Mouse (Mus musculus): Measurements from ENCODE around the gene Nrbp1. TPM values are rescaled to one million over a fixed set of nuclear protein-coding genes. Genes with fewer than 3 reads are reported as not detected.
"Not testable (repeated sequence)": the region's sequence is repeated elsewhere in the genome, so short reads cannot be mapped to it uniquely, and the experiment has no call there.

Nrbp1 gene
- polyA plus RNA-seq, 1 experiment from 2014 or later = 167 TPM

GRCm38 (mm10) chr5:31202933-31203332 lies 37.7 kb upstream of the Nrbp1 start:
- no peak for ATAC-seq

GRCm38 (mm10) chr5:31203866-31204265 lies 36.8 kb upstream of the Nrbp1 start:
- no peak overlapping the region for H3K9ac ChIP-seq (ENCODE audit: low read depth, low read length)

More at GRCm38 (mm10) chr5:31202933-31203332, 37.7 kb upstream of the Nrbp1 start:
- Histone ChIP-seq H3K36me3 (ENCODE audit: control insufficient read depth, insufficient read depth, low read length) (peaks cover 64% of the 10 kb centered on the region), H3K9me3 (ENCODE audit: control insufficient read depth, low read length) (peaks cover 5% of the 10 kb centered on the region; the same call in 1 of the 2 replicates), H3K4me3 (ENCODE audit: low read length) (peak overlapping the region; percentile 85; the same call in 1 of the 2 replicates), H3K27ac (ENCODE audit: low read depth, low read length) (no peak overlapping the region), H3K27me3 (replicated peaks; ENCODE audit: control insufficient read depth, insufficient read depth, low read length) (no peaks in the 10 kb centered on the region), H3K4me1 (ENCODE audit: control insufficient read depth, insufficient read depth, low read depth, low read length) (peaks cover 18% of the 10 kb centered on the region), H3K4me2 (ENCODE audit: low read length) (peak overlapping the region; percentile 83), H3K9ac (ENCODE audit: low read depth, low read length) (no peak overlapping the region)
- WGBS = 90% methylated on average over 7 of the region's 7 CpGs

GRCm38 (mm10) chr5:31204421-31204820 lies 36.2 kb upstream of the Nrbp1 start:
- peaks cover 5% of the 10 kb centered on the region; the same call in 1 of the 2 replicates for H3K9me3 ChIP-seq (ENCODE audit: control insufficient read depth, low read length)
- H3K27ac ChIP-seq (ENCODE audit: low read depth, low read length) = no peak overlapping the region
- H3K36me3 ChIP-seq (ENCODE audit: control insufficient read depth, insufficient read depth, low read length) = peaks cover 49% of the 10 kb centered on the region
- no peak overlapping the region for H3K4me2 ChIP-seq (ENCODE audit: low read length)
- peaks cover 18% of the 10 kb centered on the region for H3K4me1 ChIP-seq (ENCODE audit: control insufficient read depth, insufficient read depth, low read depth, low read length)
- 95% methylated on average over 6 of the region's 6 CpGs for WGBS
- ATAC-seq = no peak
- no peak overlapping the region for H3K4me3 ChIP-seq (ENCODE audit: low read length)
- no peak overlapping the region for H3K9ac ChIP-seq (ENCODE audit: low read depth, low read length)
- no peaks in the 10 kb centered on the region for H3K27me3 ChIP-seq (replicated peaks; ENCODE audit: control insufficient read depth, insufficient read depth, low read length)

More at GRCm38 (mm10) chr5:31203866-31204265, 36.8 kb upstream of the Nrbp1 start:
- no peak overlapping the region for H3K27ac ChIP-seq (ENCODE audit: low read depth, low read length)
- peaks cover 5% of the 10 kb centered on the region; the same call in 1 of the 2 replicates for H3K9me3 ChIP-seq (ENCODE audit: control insufficient read depth, low read length)
- H3K4me2 ChIP-seq (ENCODE audit: low read length) = no peak overlapping the region
- peaks cover 18% of the 10 kb centered on the region for H3K4me1 ChIP-seq (ENCODE audit: control insufficient read depth, insufficient read depth, low read depth, low read length)
- no peaks in the 10 kb centered on the region for H3K27me3 ChIP-seq (replicated peaks; ENCODE audit: control insufficient read depth, insufficient read depth, low read length)
- no peak overlapping the region for H3K4me3 ChIP-seq (ENCODE audit: low read length)
- ATAC-seq = no peak
- peaks cover 54% of the 10 kb centered on the region for H3K36me3 ChIP-seq (ENCODE audit: control insufficient read depth, insufficient read depth, low read length)
- 89% methylated on average over 2 of the region's 2 CpGs for WGBS

GRCm38 (mm10) chr5:31216554-31216953 lies 24.1 kb upstream of the Nrbp1 start:
- not testable (repeated sequence) for H3K27ac ChIP-seq (ENCODE audit: low read depth, low read length); H3K9me3 ChIP-seq (ENCODE audit: control insufficient read depth, low read length); H3K36me3 ChIP-seq (ENCODE audit: control insufficient read depth, insufficient read depth, low read length); H3K4me3 ChIP-seq (ENCODE audit: low read length); ATAC-seq; H3K4me1 ChIP-seq (ENCODE audit: control insufficient read depth, insufficient read depth, low read depth, low read length); H3K9ac ChIP-seq (ENCODE audit: low read depth, low read length); H3K4me2 ChIP-seq (ENCODE audit: low read length); H3K27me3 ChIP-seq (replicated peaks; ENCODE audit: control insufficient read depth, insufficient read depth, low read length)
- 94% methylated on average over 6 of the region's 6 CpGs for WGBS

- ATAC-seq = no peak
- no peak overlapping the region for H3K4me3 ChIP-seq (ENCODE audit: low read length)
- no peaks in the 10 kb centered on the region for H3K36me3 ChIP-seq (ENCODE audit: control insufficient read depth, insufficient read depth, low read length)
- H3K9me3 ChIP-seq (ENCODE audit: control insufficient read depth, low read length) = no peaks in the 10 kb centered on the region
- peak overlapping the region; percentile 17; the same call in 1 of the 2 replicates for H3K4me2 ChIP-seq (ENCODE audit: low read length)
- no peaks in the 10 kb centered on the region for H3K27me3 ChIP-seq (replicated peaks; ENCODE audit: control insufficient read depth, insufficient read depth, low read length)
- WGBS = 59% methylated on average over 6 of the region's 7 CpGs
- no peak overlapping the region for H3K27ac ChIP-seq (ENCODE audit: low read depth, low read length)
- H3K9ac ChIP-seq (ENCODE audit: low read depth, low read length) = no peak overlapping the region
- peaks cover 7% of the 10 kb centered on the region for H3K4me1 ChIP-seq (ENCODE audit: control insufficient read depth, insufficient read depth, low read depth, low read length)
These were observed 22.4 kb upstream of the Nrbp1 start for GRCm38 (mm10) chr5:31218294-31218693.

- ATAC-seq = no peak
- Histone ChIP-seq H3K4me2 (ENCODE audit: low read length) (peak overlapping the region; percentile 82), H3K4me3 (ENCODE audit: low read length) (peak overlapping the region; percentile 100), H3K27ac (ENCODE audit: low read depth, low read length) (no peak overlapping the region), H3K9me3 (ENCODE audit: control insufficient read depth, low read length) (no peaks in the 10 kb centered on the region), H3K4me1 (ENCODE audit: control insufficient read depth, insufficient read depth, low read depth, low read length) (peaks cover 7% of the 10 kb centered on the region), H3K36me3 (ENCODE audit: control insufficient read depth, insufficient read depth, low read length) (no peaks in the 10 kb centered on the region), H3K27me3 (replicated peaks; ENCODE audit: control insufficient read depth, insufficient read depth, low read length) (no peaks in the 10 kb centered on the region), H3K9ac (ENCODE audit: low read depth, low read length) (peak overlapping the region; percentile 31; the same call in 1 of the 2 replicates)
- 2% methylated on average over 2 of the region's 2 CpGs for WGBS
These were observed 21.6 kb upstream of the Nrbp1 start for GRCm38 (mm10) chr5:31219070-31219469.

GRCm38 (mm10) chr5:31219474-31219873 lies 21.2 kb upstream of the Nrbp1 start:
- Histone ChIP-seq H3K27ac (ENCODE audit: low read depth, low read length) (peak overlapping the region; percentile 92), H3K9ac (ENCODE audit: low read depth, low read length) (peak overlapping the region; percentile 93), H3K4me1 (ENCODE audit: control insufficient read depth, insufficient read depth, low read depth, low read length) (peaks cover 7% of the 10 kb centered on the region), H3K9me3 (ENCODE audit: control insufficient read depth, low read length) (no peaks in the 10 kb centered on the region), H3K27me3 (replicated peaks; ENCODE audit: control insufficient read depth, insufficient read depth, low read length) (no peaks in the 10 kb centered on the region), H3K4me2 (ENCODE audit: low read length) (peak overlapping the region; percentile 82), H3K4me3 (ENCODE audit: low read length) (peak overlapping the region; percentile 100), H3K36me3 (ENCODE audit: control insufficient read depth, insufficient read depth, low read length) (no peaks in the 10 kb centered on the region)
- WGBS = 1% methylated on average over 11 of the region's 11 CpGs
- ATAC-seq = no peak

- under 1% methylated on average over 39 of the region's 40 CpGs for whole genome bisulfite sequencing
- H3K4me1 ChIP-seq (ENCODE audit: control insufficient read depth, insufficient read depth, low read depth, low read length) = peaks cover 7% of the 10 kb centered on the region
- no peak for ATAC-seq
These were observed 20.7 kb upstream of the Nrbp1 start for GRCm38 (mm10) chr5:31219911-31220447.

GRCm38 (mm10) chr5:31220448-31221303 lies 20.0 kb upstream of the Nrbp1 start, which contains the start of gene Ppm1g:
Gene Ppm1g, minus strand, starts transcription at chr5:31220687.
- whole genome bisulfite sequencing = under 1% methylated on average over 44 of the region's 70 CpGs

More at GRCm38 (mm10) chr5:31219911-31220447, 20.7 kb upstream of the Nrbp1 start:
- Histone ChIP-seq H3K9ac (ENCODE audit: low read depth, low read length) (peak overlapping the region; percentile 93), H3K27me3 (replicated peaks; ENCODE audit: control insufficient read depth, insufficient read depth, low read length) (no peaks in the 10 kb centered on the region), H3K4me3 (ENCODE audit: low read length) (peak overlapping the region; percentile 100), H3K36me3 (ENCODE audit: control insufficient read depth, insufficient read depth, low read length) (no peaks in the 10 kb centered on the region), H3K9me3 (ENCODE audit: control insufficient read depth, low read length) (no peaks in the 10 kb centered on the region), H3K4me2 (ENCODE audit: low read length) (peak overlapping the region; percentile 82), H3K27ac (ENCODE audit: low read depth, low read length) (peak overlapping the region; percentile 92)

More at GRCm38 (mm10) chr5:31220448-31221303, 20.0 kb upstream of the Nrbp1 start, which contains the start of gene Ppm1g:
- Histone ChIP-seq H3K27ac (ENCODE audit: low read depth, low read length) (peak within 1 kb of the TSS; percentile 92), H3K36me3 (ENCODE audit: control insufficient read depth, insufficient read depth, low read length) (no peaks in the 10 kb centered on the region), H3K9me3 (ENCODE audit: control insufficient read depth, low read length) (no peaks in the 10 kb centered on the region), H3K4me1 (ENCODE audit: control insufficient read depth, insufficient read depth, low read depth, low read length) (peaks cover 7% of the 10 kb centered on the region), H3K27me3 (replicated peaks; ENCODE audit: control insufficient read depth, insufficient read depth, low read length) (no peaks in the 10 kb centered on the region; the same call in 1 of the 2 replicates), H3K9ac (ENCODE audit: low read depth, low read length) (peak within 1 kb of the TSS; percentile 93), H3K4me3 (ENCODE audit: low read length) (peak within 1 kb of the TSS; percentile 100), H3K4me2 (ENCODE audit: low read length) (peak within 1 kb of the TSS; percentile 82)
- peak; percentile 94 for ATAC-seq
